Mouse (Mus musculus) retina, postnatal 7 days (tissue): ENCODE results near the gene Grcc10.

Experiments used
- DNase-seq: peaks from one replicate; pipeline ENCODE4 v3.0.0-alpha.2; 2012; ENCODE audit warnings: low read depth, low spot score

The Grcc10 gene

DNA sequence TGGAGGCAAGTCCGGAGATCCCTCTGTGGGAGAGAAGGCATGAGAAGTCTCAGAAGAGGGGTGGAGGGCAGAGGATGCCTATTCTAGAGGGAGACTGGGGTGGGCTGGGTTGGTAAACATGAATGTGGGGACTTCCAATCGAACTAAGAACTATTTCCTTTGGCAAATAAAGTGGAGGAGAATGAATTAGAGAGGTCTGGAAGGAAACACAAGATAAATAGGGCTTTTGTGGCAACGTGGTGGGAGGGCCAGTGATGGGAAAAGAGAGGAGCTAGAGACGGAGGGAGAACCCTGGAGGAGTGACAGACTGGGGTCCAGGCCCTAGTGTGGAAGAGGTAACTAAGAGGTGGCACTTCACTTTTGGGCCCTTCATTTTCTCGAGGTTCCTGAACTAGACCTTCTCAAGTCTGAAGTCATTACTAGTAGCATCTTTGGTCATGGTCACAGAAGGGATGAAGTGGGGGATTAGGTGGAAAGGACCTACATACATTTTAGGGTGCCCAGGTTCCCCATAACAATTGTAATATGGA, 16.2 kb upstream of the Grcc10 start:
- DNase-seq: no peak

DNA sequence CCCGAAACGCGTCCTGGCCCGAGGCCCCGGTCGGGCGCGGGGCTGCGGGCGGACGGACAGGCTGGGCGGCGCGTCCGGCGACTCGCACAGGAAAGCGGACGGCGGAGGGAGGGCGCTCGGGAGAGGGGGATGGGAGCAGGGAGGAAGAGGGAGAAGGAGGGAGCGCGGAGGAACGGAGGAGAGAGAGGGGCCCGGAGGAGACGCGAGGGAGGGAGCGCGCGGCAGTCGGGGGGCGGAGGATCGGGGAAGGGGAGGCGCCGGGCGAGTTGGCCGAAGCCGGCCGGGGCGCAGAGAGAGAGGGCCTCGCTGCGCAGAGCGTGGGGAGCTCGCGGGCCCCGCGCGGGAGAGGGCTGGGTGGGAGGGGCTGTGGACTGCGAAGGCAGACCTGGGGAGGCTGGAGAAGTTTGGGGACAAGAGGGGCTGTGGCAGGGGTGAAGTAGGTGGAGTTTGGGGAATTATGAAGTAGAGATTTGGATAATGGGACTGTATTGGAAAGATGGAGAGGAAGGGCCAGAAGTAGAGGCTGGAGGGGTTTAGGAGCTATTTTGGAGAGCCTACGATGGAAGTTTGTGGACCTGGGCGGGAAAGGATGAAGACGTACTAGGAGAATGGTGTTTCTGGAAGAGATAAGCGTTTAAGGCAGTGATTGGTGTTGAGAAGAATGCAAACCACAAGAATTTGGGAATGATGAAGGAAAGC, 15.6 kb upstream of the Grcc10 start:
- DNase-seq: peak; percentile 70

DNA sequence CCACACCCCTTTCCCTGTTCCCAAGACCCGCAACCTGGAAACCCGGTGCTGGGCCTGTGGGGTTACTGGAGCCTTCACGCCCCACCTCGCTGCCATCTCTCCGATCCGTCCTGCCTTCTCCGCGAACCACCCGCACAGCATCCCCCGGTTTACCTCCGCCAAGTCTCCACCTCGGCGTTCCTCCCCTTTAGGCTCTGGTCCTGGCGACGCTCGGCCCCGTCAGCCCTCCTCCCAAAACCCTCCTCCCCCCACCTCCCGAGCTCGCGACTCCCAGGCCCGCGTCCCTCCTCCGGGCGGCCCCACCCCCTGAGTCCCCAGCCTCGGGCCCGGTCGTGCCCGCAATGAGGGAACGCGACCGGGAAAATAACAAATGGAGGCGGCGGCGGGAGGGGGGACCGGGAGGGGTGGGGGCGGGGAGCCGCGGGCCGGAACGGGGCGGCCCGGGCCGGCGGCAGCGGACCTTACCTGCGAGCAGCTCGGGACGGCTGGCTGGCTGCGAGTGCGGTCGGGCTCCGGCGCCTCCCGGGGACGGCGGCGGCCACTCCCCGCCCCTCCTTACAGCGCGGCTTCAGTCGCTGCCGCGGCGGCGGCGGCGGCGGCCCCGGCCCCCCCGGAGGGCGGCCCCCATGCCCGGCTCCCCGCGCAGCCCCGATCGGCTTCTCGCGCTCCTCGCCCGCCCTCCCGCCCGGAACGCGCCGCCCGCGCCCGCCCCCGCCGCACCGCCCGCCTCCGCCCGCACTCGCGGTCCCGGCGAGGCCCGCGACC, 14.8 kb upstream of the Grcc10 start, which contains the start of the genes Gm45234 and Atn1:
Gm45234 (minus strand) TSS at position 191 of the 765 bp plus-strand sequence.
Atn1 (minus strand) TSS at position 694 of the 765 bp plus-strand sequence.
- no peak for DNase-seq

- no peak for DNase-seq
Measured at GRCm38 (mm10) chr6:124755306-124755705, 14.1 kb upstream of the Grcc10 start.

DNA sequence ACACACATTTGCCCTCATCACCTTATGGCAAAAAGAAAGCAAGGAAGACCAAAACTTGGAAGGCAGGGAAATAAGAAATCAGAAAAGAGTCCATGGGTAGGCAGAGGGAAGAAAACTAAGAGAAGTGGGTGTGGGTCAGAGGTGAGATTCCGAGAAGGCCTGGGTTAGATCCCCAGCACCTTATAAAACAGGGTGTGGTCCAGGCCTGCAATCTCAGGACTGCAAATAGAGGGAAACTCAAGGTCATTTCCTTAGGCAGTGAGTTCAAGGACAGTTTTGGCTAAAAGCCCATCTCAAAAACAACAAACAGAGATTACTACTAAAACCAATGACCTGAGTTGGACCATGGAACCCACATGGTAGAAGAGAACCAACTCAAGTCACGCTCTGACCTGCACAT, 12.7 kb upstream of the Grcc10 start:
- DNase-seq: no peak

GRCm38 (mm10) chr6:124750405-124750804, 9.2 kb upstream of the Grcc10 start:
- no peak for DNase-seq

DNA sequence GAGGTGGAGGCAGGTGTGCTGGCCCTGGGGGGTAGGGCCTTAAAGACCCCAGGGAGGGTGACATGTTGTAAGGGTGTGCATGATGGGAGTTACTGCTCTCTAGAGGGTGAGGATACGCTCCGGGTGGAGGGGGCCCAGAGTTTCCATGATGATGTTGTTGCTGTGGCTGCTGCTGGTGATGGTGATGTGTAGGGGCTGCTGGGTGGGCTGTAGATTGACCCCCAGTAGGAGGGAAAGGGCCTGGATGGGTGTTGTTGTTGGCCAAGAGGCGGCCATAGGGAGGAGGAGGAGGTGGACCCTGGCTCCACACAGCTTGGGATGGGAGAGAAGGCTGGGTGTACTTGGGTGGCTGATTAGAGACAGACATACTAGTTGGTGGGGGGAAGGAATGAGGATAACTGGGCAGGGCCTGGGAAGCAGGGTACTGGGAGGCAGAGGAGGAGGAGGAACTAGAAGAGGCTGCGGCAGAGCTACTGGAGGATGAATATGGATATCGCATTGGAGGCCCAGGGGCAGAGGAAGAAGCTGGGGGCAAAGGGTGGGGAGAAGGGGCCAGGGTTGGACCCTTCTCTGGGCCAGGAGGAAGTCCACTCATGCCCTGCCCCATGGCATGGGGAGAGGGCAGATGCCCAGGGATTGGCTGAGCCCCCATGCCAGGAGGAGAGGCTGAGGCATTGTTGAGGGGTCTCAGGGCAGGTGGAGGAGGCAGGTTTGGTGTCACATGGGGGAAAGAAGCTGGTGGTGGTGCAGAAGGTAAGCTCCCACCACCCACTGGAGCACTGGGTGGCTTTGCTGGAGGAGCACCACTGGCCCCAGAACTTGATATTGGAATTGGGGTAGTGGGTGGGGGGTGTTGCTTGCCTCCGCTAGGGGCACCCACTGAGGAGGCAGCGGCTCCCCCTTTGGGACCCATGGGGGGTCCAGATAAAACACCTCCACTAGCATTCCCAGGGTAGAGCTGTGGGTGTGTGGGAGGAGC, 5.8 kb upstream of the Grcc10 start:
- DNase-seq: no peak

GRCm38 (mm10) chr6:124746296-124746605, 5.1 kb upstream of the Grcc10 start:
- DNase-seq: no peak

GRCm38 (mm10) chr6:124745490-124746295, 4.5 kb upstream of the Grcc10 start:
- DNase-seq: peak; percentile 97

- no peak for DNase-seq
Measured at GRCm38 (mm10) chr6:124744755-124745321, 3.7 kb upstream of the Grcc10 start.

DNA sequence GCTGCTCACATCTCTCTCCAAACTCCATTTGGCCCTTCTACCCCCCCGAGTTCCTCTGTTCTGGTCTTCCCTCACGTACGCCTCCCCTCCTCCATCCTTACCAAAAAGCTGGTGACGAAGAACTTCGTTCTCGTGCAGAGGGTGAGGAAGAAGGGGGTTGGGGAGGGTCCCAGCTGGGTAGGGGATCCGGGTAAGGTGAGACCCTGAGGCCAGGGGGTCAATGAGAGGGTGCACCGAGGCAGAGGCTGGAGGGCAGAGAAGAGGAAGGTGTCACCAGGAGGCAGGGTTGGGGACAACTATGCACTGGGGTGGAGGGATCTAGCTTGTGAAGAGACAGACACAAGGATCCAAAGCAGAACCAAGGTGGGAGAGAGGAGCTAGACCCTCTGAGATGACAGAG, 2.5 kb upstream of the Grcc10 start:
- no peak for DNase-seq

DNA sequence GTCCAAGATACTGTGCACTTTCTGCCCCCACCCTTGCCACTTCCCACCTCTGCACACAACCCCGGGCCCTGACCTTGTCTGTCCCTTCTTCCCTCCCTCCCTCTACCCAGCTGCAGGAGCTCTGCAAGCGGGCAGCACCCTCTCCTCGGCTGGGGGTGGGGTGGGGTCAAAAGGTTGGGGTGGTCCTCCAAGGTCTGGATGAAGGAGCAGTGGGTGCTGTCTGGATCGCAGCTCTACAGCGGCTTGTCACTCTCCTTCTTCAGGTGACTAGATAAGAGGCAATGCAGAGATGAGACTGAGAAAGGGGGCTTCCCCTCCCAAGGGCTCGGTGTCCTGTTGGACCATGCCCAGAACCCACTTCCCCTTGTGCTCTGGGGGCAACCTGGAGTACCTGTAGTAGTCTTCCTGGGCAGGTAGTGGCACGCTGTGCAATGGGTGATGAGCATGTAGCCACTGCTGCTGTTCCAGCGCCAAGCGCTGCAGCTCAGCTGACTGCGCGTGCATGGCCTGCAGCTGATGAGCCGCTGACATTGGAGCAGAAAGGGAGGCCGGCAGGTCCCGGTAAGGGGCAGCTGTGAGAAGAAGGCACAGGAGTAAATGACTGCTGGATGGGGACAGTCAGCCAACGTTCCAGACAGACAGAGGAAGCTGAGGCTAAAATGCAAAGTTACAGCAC, 1.8 kb upstream of the Grcc10 start:
- DNase-seq: no peak

DNA sequence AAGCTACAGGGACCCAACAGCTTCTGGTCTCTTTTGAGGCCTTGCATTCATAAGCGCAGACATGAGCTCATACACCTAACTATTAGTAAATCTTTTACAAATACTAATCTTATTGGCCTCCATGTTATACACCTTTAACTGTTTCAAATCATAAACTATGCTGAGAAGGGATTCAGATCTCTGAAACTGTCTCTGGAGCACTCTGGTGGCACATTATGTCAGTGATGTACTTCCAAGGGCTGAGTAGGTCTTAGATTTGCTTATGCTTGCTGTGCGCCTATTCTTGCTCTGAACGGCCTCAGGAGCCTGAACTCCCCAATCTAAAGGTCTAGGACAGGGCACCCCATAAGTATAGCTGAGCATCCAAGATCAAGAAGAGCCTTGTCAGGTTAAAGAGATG, 668 bp upstream of the Grcc10 start:
- no peak for DNase-seq

DNA sequence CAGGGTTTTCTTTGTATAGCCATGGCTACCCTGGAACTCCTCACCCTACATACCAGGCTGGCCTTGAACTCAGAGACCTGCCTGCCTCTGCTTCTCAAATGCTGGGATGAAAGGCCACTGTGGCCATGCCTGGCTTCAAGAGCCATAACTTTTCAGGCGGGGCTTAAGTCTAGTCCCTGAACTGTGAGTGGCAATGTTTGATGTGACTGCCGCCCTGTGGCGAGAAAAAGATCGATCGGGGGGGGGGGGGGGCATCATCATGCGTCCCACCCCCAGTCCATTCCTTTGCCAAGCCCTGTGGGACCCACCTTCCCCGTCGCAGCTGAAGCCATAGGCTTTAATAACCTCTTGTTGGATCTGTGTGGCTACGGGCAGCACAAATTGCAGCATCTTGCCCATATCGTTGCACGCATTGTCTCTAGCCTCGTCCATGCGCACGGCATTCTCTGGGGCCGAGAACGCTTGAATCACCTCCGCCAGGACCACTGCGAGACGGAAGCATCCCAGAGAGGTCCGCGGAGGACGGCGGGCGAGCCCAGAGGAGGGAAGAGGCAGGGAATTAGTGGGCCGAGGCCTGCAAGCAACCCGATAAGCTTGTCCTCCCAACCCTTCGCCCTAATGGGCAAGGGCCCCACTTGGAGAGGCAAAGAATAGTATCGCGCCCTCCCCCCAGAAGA, 825 bp downstream of the Grcc10 start:
- DNase-seq: peak; percentile 46

GRCm38 (mm10) chr6:124739231-124739796, 1.9 kb downstream of the Grcc10 start:
- DNase-seq: no peak

DNA sequence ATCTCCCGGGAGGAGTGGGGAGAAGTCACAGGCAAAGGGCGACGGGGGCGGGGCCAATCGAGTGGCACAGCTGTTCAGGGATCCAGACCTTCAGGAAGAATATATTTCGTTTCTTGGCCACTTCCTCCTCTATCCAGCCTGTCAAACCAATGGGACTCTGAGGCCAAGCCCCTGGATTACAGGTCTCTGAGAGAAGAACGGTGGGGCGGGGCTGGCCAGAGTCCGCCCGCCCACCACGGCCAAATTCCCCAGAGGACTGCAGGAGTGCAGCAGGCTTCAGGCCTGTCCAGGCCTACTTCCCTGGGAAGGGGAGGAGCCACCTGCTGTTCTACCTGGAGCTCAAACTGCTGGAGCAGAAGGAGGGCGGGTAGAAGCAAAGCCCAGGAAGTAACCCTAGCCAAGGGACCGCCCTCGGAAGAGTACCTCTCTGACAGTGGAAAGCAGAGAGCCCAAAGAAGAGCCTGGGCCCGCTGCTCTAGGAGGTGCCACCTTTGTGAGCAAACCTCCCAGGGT, 2.6 kb downstream of the Grcc10 start, which contains the start of gene Ptpn6:
Ptpn6 (minus strand) TSS at position 204 of the 513 bp plus-strand sequence.
- DNase-seq: no peak

DNA sequence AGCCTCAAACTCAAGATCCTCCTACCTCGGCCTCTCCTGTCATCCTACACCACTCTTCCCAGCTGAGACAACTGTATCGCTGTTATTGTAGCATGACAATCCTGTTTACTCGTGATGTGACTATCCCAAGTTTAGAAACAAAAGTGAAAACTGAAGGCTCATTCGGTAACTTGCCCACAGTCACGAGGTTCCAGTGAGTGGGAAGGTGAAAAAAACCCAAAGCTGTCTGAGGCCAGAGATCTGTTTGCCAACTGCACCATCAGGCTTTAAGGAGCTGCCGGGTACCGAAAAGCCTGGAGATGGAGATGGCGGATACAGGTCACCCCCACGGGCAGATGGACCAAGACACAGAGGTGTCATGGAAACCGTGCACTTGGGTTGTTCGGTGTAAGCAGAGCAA, 4.1 kb downstream of the Grcc10 start:
- DNase-seq: no peak

DNA sequence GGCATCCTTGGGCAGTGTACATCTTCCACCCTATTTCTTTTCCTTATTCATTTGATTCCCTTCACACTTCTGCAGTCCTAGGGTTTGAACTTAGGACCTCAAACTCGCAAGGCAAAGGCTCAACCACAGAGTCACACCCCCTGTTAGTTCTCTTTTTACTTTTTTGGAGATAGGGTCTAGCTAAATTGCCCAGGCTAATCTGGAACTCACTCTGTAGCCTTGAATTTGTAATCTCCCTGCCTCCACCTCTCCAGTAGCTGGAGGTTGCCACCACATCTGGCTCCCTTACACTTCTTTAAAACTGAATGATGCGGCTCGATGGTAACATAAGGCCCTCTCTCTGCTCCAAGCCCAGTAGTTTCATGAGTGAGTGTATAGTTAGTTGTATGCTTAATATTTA, 6.8 kb downstream of the Grcc10 start:
- no peak for DNase-seq
